Mouse (Mus musculus) testis, postnatal 10 days (tissue): ENCODE results near the gene Rps6ka2.
"Not testable (repeated sequence)": the region's sequence is repeated elsewhere in the genome, so short reads cannot be mapped to it uniquely, and the experiment has no call there.

ENCODE experiments used
- DNase-seq: peaks from one replicate; pipeline ENCODE4 v3.0.0; 2021; ENCODE audit warnings: low spot score

Rps6ka2 gene

DNA sequence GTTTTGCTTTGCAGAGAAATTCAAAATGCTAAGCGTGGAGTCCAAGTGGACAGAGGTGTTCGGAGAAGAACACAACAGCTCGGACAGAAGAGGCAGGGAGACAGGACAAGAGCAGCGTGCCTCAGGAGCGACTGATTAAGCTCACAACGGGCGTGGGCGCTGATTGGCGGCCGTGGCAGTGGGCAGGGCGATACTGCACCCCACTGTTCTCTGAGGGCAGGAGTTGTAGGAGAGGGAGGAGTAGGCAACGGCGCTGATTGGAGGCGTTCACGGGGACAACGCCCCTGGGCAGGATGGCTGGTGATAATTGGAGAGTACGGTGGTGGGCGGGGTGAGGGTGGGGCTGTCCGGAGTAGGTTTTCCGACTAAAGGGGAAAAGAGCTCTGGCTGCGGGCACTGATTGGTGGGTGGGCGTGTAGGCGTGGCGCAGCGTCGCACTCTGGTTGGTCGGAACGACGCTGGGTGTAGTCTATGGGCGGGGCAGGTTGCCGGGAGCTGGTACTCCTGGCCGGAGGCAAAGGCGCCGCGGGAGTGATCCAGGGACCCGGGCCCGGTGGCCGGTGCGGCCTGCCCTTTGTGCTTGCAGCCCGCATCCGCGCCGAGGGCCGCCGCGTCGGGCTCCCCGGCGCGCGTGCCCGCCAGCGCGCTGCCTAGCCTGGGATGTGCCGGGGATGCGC, at the start of gene Rps6ka2:
Gene Rps6ka2, plus strand, starts transcription at position 489 of the 677 bp plus-strand sequence.
- peak; percentile 96 for DNase-seq

DNA sequence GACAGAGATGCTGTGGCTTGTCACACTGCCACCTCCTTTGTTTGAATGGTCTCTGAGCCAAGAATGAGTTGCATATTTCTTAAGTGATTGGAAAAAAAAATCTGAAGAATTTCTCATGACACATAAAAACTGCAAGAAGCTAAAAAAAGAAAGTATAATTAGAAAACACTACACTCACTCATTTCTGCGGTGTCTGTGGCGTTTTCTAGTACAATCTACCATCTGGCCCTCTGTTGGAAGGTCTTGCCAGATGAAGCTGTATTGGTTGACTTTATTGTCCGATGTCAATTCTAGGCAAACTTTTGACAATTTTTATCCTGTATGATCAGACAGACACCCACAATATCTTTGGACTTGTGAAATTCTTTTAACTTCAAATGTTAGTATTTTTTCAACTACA, 49.1 kb upstream of the Rps6ka2 start:
- not testable (repeated sequence) for DNase-seq

DNA sequence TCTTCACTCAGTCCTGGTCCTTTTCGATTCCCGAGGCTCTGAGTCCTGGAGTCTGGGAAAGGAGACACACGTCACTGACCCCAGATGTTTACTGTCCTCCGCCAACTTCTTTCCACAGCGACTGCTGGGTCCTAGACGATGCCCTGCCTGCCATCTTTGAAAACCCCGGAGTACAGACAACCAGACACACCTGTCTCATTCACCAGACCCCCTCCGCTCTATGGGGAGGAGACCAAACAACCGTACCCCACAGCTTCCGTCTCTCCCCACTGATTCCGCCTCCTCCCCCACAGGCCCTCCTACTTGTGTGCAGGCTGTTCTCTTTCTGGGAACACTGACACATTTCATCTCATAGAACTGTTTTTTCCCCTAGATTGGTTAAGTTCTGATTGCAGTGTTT, 47.4 kb upstream of the Rps6ka2 start:
- not testable (repeated sequence) for DNase-seq

DNA sequence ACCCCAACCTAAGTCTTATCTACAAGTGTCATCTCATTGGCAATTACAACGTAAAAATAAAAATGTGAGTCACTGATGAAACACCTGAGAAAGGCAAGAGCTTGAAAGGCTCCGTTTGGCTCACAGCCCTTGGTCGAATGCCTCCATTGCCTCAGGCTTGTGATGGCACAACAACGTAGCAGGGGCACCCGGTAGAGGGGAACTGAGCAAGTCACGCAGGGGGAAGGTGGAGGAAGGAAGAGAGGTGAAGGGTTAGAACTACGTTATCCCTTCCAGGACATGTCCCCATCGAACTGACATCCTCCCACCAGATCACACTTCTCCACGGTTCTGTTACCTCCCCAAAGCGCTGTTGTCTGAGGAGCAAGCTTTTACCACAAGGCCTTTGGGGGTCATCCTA, 43.4 kb upstream of the Rps6ka2 start:
- DNase-seq: not testable (repeated sequence)

DNA sequence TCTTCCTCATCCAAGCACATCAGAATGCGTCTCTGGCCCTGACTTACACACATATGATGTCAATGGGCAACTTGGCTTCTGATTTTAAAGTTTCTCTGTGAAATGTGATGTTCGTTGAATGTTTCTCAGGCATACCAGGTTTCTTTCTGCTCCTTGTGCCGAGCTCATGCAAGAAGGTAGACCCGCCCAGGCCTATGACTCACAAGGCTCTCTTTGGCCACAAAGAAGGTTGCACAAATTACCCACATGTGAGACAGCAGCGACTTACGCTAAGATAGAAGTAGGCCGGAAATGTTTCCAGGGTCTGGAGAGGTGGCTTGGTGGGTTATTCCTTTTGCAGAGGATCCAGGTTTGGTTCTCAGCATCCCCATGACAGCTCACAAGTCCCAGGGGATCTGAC, 35.9 kb upstream of the Rps6ka2 start:
- DNase-seq: not testable (repeated sequence)

DNA sequence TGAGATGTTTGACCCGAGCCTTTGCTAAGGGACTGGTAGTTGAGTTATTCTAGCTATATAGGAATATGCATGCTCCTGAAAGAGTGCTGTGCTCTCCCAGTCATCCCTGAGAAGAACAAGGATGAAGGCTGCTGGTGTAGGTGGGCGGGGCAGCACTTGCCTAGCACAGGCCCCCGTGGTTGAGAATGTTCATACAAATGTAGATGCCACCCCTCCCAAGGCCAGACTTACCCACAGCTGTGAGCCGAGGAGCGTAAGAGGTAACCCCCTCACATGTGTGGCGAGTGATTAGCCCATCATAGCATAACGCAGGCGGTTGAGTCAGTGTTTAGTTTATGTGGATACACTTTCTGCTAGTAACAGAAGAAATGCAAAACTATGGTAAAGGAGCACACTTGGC, 34.6 kb upstream of the Rps6ka2 start:
- not testable (repeated sequence) for DNase-seq

DNA sequence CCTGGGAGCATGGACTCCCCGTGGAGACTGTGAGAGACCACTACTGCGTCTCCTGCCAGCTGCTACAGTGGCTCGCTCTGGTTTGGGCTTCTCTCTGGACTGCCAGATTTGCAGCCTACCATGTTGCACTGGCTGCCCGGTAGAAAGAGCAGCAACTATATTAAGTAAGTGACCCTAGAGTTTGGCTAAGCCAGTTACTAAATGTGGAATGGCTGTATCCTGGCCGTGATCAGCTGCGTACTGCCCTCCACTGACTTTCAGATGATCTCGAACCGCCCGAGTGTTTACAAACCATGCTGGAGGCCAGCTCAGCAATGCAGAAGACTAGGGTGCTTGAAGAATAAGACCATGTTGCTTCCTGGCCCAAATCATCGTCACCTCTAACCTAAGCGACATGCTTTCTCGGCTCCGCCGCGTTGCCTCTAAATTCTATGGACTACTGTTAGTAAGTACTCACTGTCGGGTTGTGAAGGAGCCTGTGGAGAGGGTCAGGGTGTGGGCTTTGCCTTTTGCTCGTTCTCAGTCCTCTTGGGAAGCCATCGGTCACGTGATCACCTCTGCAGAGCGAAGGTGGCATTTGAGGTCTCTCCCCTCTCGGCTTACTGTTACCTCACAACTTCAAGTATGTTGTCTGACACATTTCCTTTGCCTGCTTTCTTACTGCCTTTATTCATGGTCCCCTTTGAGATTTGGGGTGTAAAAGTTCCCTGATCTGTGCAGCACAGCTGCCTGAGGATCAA, 31.6 kb upstream of the Rps6ka2 start:
- DNase-seq: no peak

DNA sequence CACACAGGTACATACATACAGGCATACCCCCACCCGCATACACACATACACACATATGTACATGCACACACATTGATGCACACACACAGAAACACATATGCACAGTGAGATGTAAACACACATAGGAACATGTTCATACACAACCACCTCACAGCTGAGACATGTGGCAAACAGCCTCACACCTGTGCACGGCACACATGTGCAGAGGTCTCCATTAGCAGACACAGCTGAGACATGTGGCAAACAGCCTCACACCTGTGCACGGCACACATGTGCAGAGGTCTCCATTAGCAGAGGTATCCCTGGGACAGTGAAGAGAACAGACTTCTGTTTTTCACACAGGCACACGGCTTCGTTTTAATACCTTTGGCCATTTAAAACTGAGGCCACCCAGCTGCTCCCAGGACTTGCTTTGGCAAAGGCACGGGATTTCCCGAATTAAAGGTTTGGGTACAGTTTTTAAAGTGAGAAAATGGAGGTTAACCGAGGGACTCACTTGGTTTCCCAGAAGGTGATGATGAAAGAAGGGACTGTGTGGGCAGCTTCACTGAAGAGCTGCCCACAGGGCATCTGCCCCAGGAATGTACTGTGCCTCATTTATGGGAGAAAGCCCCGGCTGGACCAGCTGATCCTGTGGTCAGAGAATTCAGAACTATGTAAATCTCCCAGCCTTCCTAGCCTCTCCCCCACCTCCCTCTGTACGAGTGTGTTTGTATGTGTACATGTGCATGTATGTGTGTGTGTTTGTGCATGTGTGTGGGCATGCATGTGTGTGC, 29.3 kb upstream of the Rps6ka2 start:
- DNase-seq: no peak

DNA sequence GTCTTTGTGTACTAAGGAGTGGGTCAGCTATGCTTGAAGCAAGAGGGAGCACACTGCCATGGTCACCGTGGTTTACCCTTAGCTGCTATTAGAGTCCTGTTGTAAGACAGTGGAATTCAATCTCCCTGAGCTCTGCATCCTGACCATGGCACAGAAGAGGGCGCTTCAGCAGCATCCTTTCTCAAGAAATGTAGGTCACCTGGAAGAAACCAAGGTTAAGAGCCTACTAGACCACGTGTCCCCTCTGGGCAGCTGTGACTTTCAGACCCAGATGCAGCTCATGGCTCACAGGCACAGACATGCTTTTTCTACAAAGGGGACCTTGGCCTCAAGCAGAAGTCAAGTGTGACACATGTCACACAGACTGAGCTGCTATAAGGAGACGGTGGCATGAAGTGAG, 27.5 kb upstream of the Rps6ka2 start:
- no peak for DNase-seq

DNA sequence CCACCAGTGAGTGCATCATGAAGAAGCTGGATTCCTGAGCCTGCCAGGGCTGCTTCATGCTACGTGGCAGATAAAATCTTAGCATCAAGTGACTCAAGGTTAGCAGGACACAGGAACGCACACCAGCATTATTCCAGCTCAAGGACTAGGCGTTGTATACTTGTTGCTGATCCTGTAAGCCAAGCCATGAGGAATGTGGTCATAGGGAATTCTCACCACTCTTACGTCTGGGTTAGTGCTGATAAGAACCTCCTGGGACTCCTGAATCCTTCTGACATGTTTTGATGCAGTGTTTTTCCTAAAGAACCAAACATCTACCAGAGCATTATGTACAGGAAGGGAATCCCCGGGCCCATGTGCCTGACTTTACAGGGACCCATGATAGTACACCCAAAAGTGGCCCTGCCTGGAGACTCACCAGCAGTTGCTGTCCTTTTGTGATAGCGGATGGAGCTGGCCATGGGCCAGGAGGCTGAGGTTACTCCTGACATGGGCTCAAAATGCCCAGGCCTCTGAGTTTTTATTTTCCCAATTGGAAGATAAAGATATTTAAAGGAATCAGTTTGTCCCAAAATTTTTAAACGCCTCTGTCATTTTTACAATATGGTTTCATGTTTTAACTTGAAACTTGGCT, 25.9 kb upstream of the Rps6ka2 start:
- peak; percentile 63 for DNase-seq

DNA sequence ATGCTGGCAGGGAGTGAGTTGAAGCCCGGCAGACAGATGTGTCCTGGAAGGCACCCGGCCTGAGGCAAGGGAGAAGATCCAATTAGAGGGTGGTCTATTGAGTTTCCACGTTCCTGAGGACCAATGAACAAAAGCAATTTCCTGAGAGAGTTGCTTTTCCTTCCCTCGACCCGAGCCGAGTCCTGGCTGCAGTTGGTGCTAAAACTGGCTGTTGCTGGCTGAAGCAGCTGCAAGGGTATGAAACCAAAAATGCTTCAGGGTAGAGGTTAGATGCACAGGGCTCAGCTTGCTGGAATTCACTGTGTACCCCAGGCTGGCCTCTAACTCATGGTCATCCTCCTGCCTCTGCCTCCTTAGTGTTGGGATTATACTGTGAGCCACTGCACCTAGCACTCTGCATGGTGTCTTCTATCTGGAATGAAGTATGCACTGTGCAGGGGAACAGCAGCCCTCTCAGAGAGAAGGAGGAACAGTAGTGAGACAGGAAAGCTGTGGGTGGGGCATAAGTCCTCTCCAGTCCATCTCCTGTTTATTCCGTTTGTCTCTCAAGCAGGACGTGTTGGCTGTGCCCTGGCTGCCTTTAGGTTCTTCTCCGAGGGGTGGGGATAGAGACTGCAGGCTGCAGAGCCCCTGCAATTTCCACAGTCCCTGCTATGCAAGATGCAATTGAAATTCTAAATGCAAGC, 24.4 kb upstream of the Rps6ka2 start:
- DNase-seq: no peak

DNA sequence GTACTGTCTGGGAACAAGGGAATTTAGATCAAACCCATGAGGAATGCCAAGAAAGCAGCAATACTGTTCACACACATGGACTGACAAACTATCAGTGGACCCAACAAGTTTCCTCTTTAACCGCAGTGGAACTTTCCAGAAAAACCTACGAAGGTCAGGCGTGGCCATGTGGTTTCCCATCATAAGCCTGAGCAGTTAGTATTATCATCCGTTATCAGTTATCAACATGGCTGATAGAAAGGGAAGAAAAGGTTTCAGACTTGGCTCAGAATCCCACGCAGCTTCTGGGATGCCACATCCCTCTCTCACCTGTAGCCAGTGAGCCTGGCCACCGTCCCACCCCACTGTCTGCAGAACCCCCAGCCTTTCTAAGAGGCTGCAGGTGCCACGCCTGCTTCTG, 23.4 kb upstream of the Rps6ka2 start:
- DNase-seq: no peak

DNA sequence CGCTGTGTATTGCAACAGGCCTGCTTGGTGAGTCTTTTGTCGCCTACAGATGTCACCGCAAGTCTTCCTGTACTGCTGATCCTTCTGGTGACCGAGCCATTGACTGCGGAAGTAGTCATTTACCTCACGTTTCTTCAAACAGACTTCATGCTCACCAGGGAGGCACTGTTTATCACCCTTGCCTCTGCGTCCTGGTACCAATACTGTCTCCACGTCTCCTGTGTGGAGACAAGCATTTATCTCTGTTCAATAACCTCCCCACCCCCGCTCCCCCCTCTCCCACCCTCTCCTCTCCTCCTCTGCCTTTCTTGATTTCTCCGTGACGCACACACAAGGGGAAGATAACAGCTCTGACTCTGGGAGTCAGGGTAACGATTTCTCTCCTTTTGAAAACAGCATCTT, 22.0 kb upstream of the Rps6ka2 start:
- DNase-seq: no peak

DNA sequence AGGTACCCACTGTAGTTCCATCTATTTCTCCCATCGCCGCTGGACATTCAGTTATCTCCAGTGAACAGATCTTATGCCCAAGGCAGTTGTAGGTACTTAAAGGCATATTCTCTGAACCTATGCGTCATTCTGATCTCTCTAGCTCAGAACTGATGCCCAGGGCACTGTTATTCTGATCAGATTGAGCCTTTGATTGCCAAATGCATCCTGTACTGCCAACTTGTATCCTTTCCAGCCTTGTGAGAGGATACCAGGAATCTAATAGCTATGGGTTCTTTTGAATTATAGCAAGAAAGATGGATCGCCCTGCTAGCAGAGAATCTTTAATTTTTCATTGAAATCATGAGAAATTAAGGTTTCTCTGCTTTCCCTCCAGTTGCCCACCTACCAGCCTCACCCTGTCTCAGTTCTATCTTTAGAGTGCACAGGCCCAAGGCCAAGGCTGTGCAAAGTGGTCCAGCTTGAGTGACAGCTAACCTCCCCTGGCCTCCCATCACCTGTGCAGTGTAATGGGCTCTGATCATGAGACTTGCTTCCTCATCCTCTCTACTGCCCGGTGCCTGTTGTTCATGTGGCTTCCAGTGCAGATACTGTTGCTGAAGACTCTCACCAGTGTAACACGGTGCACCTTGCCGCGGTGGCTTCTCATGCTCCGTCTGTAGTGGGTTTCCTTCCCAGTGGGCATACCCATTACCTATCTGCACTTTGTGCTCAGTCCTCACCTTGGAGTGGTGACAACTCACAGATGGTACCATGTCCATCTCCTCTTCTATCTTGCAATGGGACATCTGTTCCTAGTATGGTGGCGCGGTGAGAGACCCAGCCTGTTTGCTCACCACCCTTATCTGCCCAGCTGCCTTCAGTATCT, 20.4 kb upstream of the Rps6ka2 start:
- DNase-seq: no peak

DNA sequence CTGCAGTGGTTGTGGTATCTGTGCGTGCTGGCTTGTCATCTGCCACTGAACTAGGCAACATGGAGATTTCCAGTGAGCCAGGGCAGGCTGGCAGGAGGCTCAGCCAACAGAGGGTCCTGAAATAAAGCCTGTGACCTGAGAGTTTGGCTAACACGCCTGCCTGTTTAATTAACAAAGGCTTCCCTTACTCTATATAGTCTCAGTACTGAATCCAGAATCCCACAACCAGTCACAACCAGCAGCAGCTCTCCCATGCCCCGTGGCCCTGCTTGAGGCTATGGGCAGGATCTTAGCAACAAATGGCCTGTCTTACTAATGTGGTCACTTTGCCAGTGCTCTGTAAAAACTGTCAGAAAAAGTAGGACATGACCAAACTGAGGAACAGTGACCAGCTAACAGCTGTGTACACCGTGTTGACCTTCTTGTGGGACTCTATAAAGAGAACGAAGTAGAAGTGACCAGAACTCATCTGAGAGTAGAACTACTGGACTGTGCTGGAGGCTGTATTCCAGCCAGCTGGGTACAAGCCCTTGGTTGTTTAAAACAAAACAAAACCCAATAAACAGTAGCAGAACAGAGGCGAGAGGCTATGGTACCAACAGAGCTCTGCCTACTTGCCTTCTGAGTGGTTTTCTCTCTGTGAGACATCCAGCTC, 18.3 kb upstream of the Rps6ka2 start:
- DNase-seq: no peak

DNA sequence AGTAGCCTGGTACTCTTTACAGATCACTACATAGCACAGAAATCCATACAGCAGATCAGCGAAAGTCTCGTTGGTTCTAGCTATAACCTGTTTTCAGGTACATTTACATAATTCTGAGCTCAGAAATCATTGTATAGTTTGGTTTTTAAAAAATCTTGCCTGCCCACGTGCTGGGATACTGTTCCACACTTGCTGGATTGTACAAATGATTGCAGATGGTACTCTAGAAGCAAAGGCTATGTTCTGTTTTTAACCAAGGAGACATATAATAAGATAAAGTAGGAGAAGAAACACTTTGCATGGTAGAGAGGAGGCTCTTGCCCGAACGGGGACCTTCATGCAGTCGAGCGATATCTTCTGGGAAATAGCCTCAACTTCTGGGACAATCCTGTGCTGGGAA, 17.3 kb upstream of the Rps6ka2 start:
- no peak for DNase-seq

DNA sequence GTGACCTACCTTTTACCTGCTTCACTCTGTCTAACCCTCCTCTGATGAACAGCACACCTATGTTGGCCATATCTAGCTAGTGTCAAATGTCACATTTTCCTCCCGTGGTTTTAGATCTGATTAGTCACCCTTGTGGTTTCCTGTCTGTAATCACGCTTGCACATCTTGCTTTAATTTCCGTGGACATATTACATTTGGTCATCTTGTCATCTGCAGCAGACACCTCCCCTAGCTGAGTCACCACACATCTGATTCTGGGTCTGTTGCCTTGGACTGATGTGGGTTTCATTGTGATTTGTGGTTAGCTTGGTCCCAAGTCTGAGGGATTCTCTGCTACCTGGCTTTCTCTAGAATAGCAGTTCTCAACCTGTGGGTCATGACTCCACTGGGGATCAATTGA, 6.0 kb upstream of the Rps6ka2 start:
- DNase-seq: no peak

DNA sequence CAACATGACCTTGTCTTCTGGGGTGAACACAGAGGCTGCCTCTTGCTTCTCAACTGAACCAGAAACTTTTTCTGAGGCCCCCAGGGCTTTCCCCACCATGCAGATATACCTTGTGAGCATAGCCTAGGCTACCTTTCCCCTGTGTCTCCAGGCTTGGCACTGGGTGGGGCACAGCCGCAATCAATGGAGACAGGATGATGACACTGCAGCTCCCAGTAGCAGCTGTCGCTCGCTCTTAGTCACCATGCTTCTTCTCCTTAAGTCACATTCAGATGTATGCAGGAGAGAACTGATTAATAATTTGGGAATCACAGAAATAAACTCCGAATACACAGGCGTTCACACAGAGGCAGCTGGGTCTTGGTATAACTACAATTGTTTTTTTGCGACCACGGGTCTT, 4.4 kb upstream of the Rps6ka2 start:
- no peak for DNase-seq

DNA sequence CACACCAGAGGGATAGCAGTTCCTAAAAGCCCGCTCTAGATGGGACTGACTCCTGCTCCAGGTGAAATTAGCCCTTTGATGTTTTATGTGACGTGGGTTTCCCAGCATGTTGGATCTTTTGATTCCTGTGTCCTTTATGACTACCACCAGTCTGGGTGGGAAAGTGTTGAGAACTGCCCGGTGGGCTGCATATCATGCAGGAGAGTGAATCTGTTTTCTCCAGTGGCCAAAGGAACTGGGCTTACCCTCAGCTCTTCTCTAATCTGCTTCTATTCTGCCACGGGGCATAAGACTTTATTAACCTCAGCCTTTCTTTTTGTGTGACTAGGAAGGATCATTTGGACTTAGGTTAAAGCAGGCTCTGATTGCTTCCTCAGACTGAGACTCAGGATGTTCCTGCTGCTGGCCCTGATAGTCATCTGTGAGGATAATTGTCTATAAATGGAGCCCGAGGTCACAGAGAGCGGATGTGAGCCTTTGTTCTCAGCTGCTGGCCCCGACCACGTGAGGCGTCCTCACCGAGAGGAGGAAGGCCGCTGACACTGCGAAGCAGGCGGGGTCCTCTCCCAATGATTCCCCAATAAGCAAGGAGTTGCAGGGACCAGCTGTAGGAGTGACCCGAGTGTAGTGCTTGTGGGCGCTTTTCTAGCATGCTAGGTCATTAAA, 821 bp upstream of the Rps6ka2 start:
- peak; percentile 75 for DNase-seq
